Mouse (Mus musculus) heart, embryonic 13.5 days (tissue): ENCODE results near the gene Tmem204. TPM values are rescaled to one million over a fixed set of nuclear protein-coding genes. Genes with fewer than 3 reads are reported as not detected.
"Not testable (repeated sequence)": the region's sequence is repeated elsewhere in the genome, so short reads cannot be mapped to it uniquely, and the experiment has no call there.

Experiments used
- ATAC-seq: fragments of 200-750 bp; cut with Nextera tagmentation; 2 replicates; pipeline ENCODE4 v1.8.0; 2017; ENCODE audit warnings: moderate TSS enrichment; ENCODE audit not compliant: insufficient number of reproducible peaks, low FRiP score, low TSS enrichment; ENCODE audit errors: extremely low read depth
- H3K27ac ChIP-seq: fragments of 300-500 bp; sonication (generic); replicated peaks from 2 replicates; pipeline ENCODE4 v1.5.1; 2015; ENCODE audit warnings: moderate library complexity, mild to moderate bottlenecking, inconsistent platforms
- H3K27me3 ChIP-seq: fragments of 300-500 bp; sonication (generic); replicated peaks from 2 replicates; pipeline ENCODE4 v1.6.1; 2015; ENCODE audit warnings: mild to moderate bottlenecking, inconsistent platforms
- H3K36me3 ChIP-seq: fragments of 300-500 bp; sonication (generic); 2 replicates; pipeline ENCODE4 v1.6.1; 2015; ENCODE audit warnings: mild to moderate bottlenecking, inconsistent platforms
- H3K4me1 ChIP-seq: fragments of 300-500 bp; sonication (generic); 2 replicates; pipeline ENCODE4 v1.6.1; 2015; ENCODE audit warnings: inconsistent platforms
- H3K4me2 ChIP-seq: fragments of 300-500 bp; sonication (generic); 2 replicates; pipeline ENCODE4 v1.6.1; 2015; ENCODE audit warnings: inconsistent platforms, mild to moderate bottlenecking, moderate library complexity
- H3K4me3 ChIP-seq: fragments of 300-500 bp; sonication (generic); 2 replicates; pipeline ENCODE4 v1.5.1; 2015; ENCODE audit warnings: moderate library complexity, mild to moderate bottlenecking, inconsistent platforms
- H3K9ac ChIP-seq: fragments of 300-500 bp; sonication (generic); 2 replicates; pipeline ENCODE4 v1.6.1; 2015; ENCODE audit warnings: inconsistent platforms, mild to moderate bottlenecking, moderate library complexity
- H3K9me3 ChIP-seq: fragments of 300-500 bp; sonication (generic); 2 replicates; pipeline ENCODE4 v1.6.1; 2016; ENCODE audit warnings: inconsistent platforms
- WGBS: fragments of 180-500 bp; shearing (Covaris S2); methylation state at CpG from one replicate; pipeline ENCODE4 v1.1.7; 2015; ENCODE audit warnings: mixed read lengths; 5-methylcytosine and 5-hydroxymethylcytosine counted together
- polyA plus RNA-seq: library from polyadenylated mRNA; unstranded; fragments of >200 nt; fragmentation: Nextera tagmentation; extraction: Ambion mirVana; gene quantifications from 2 replicates; pipeline ENCODE4 v1.2.1, GENCODE M21; 2015

The Tmem204 gene
- 18.0 and 19.4 TPM in 2 replicates for polyA plus RNA-seq

- no peaks in the 10 kb centered on the region for H3K27me3 ChIP-seq
- no peak within 1 kb of the TSS for H3K4me3 ChIP-seq
- H3K9ac ChIP-seq: peak within 1 kb of the TSS; percentile 52
- H3K4me2 ChIP-seq: peak within 1 kb of the TSS; percentile 40
- peak; percentile 38 for ATAC-seq
- peak within 1 kb of the TSS; percentile 94 for H3K27ac ChIP-seq
- WGBS: 12% methylated on average over 7 of the region's 7 CpGs
- peaks cover 7% of the 10 kb centered on the region for H3K36me3 ChIP-seq
- H3K9me3 ChIP-seq: no peaks in the 10 kb centered on the region
- H3K4me1 ChIP-seq: peaks cover 65% of the 10 kb centered on the region
These were observed at the start of gene Tmem204 for GRCm38 (mm10) chr17:25083444-25083931. TSS of gene Tmem204 (minus strand) at chr17:25083591.

DNA sequence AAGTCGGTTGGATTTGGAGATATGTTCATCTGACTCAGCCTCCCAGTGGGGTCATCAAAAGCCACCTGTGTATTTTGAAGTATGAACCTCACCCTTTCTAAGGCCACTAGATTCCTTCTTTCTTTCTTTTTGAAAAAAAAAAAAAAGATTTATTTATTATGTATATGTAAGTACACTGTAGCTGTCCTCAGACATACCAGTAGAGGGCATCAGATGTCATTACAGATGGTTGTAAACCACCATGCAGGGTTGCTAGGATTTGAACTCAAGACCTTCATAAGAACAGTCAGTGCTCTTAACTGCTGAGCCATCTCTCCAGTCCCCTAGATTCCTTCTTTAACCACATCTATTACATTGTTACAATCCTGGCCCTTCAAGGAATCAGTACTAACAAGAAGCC is 46.7 kb upstream of the Tmem204 start:
- 88% methylated on average over 1 of the region's 1 CpGs for WGBS
- Histone ChIP-seq H3K4me1 (peaks cover 24% of the 10 kb centered on the region), H3K4me2 (no peak overlapping the region)

DNA sequence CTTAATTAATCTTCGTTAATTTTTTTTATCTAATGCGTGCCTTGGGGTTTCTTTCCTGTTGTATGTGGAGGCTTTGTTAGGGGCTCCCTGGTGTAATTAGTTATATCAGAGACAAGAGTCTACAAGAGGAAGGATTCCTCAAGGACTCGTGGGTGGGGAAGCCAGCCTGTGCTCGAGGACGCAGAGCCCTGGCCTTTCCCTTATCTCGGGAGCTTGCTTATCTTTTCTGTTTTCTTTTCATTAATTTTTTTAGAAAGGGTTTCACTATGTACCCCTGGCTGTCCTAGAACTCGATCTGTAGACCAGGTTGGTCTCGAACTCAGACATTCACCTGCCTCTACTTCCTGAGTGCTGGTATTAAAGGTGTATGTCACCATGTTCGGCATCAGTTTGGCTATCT is 44.3 kb upstream of the Tmem204 start:
- H3K27ac ChIP-seq: 0 out of 2 replicates have a peak overlapping the region, but pooled peaks have one; percentile 10
- H3K9me3 ChIP-seq: no peaks in the 10 kb centered on the region
- peaks cover 12% of the 10 kb centered on the region for H3K27me3 ChIP-seq
- ATAC-seq: no peak
- H3K4me3 ChIP-seq: no peak overlapping the region
- peak overlapping the region; percentile 18; the same call in 1 of the 2 replicates for H3K4me2 ChIP-seq
- no peak overlapping the region for H3K9ac ChIP-seq
- H3K4me1 ChIP-seq: peaks cover 15% of the 10 kb centered on the region
- no peaks in the 10 kb centered on the region for H3K36me3 ChIP-seq
- 40% methylated on average over 9 of the region's 9 CpGs for WGBS

More for the DNA sequence above, 46.7 kb upstream of the Tmem204 start:
- H3K9ac ChIP-seq: no peak overlapping the region
- H3K36me3 ChIP-seq: no peaks in the 10 kb centered on the region
- H3K27me3 ChIP-seq: no peaks in the 10 kb centered on the region
- no peaks in the 10 kb centered on the region for H3K9me3 ChIP-seq
- no peak overlapping the region for H3K4me3 ChIP-seq
- no peak for ATAC-seq
- no peak overlapping the region for H3K27ac ChIP-seq

- Histone ChIP-seq H3K4me1 (peaks cover 15% of the 10 kb centered on the region), H3K9ac (no peak overlapping the region), H3K4me2 (peak overlapping the region; percentile 18), H3K36me3 (no peaks in the 10 kb centered on the region), H3K27ac (peak overlapping the region; percentile 10; the same call in 1 of the 2 replicates), H3K27me3 (peaks cover 18% of the 10 kb centered on the region), H3K4me3 (no peak overlapping the region), H3K9me3 (no peaks in the 10 kb centered on the region)
- ATAC-seq: peak; percentile 70; the same call in 1 of the 2 replicates
- 11% methylated on average over 8 of the region's 8 CpGs for WGBS
These were observed 43.7 kb upstream of the Tmem204 start for GRCm38 (mm10) chr17:25127079-25127478.

- 61% methylated on average over 3 of the region's 3 CpGs for WGBS
- not testable (repeated sequence) for H3K27ac ChIP-seq, H3K36me3 ChIP-seq, H3K4me3 ChIP-seq, H3K9me3 ChIP-seq, H3K4me2 ChIP-seq, ATAC-seq, H3K9ac ChIP-seq
- H3K4me1 ChIP-seq: peaks cover 15% of the 10 kb centered on the region
- peaks cover 30% of the 10 kb centered on the region for H3K27me3 ChIP-seq
These were observed 42.2 kb upstream of the Tmem204 start for GRCm38 (mm10) chr17:25125442-25126060.

DNA sequence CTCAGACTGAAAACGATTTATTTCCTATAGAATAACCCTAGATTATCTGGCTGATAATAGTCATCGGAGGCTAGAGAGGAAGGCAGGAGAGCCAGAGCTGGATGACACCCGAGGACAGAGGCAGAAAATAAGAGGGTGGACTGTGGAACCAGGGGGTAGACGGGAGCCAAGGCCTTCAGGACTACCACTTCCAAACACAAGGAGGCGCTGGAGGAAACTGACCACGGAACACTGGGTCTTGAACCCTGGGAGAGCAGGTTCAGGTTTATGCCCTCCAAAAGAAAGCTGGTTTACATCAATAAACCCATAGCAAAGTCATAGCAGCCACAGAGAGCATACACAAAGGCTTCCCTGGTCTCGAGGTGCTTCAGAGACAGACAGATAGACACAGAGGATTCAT is 40.6 kb upstream of the Tmem204 start:
- Histone ChIP-seq H3K4me2 (no peak overlapping the region), H3K4me3 (no peak overlapping the region), H3K36me3 (no peaks in the 10 kb centered on the region), H3K27ac (no peak overlapping the region), H3K27me3 (peaks cover 30% of the 10 kb centered on the region), H3K9ac (no peak overlapping the region), H3K4me1 (peaks cover 15% of the 10 kb centered on the region), H3K9me3 (no peaks in the 10 kb centered on the region)
- 25% methylated on average over 7 of the region's 7 CpGs for WGBS
- no peak for ATAC-seq

DNA sequence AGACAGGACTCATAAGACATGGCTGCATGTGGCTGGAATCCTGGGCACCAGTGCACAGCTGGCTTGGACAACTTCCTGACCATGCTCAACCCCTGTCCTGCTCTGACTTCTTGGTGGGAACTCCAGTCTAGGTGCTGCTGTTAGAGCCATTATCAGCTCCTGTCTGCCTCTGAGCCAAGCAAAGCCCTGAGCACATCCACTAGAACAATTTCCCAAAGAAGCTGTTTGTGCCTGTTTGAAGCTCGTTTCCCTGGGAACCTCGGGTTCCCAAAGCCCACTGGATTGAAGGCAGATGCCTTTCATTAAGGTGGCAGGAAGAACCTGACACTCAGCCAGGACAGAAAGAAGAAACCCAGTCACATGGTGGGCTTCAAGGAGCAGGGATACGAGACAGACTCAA is 37.0 kb upstream of the Tmem204 start, which contains the start of gene Ptx4:
TSS of gene Ptx4 (plus strand) at position 355 of the 400 bp plus-strand sequence.
- no peaks in the 10 kb centered on the region for H3K36me3 ChIP-seq
- peaks cover 8% of the 10 kb centered on the region for H3K4me1 ChIP-seq
- H3K4me2 ChIP-seq: no peak within 1 kb of the TSS
- peaks cover 30% of the 10 kb centered on the region for H3K27me3 ChIP-seq
- no peak within 1 kb of the TSS for H3K9ac ChIP-seq
- H3K27ac ChIP-seq: no peak within 1 kb of the TSS
- H3K4me3 ChIP-seq: no peak within 1 kb of the TSS
- no peak for ATAC-seq
- H3K9me3 ChIP-seq: no peaks in the 10 kb centered on the region
- WGBS: 23% methylated on average over 3 of the region's 3 CpGs

DNA sequence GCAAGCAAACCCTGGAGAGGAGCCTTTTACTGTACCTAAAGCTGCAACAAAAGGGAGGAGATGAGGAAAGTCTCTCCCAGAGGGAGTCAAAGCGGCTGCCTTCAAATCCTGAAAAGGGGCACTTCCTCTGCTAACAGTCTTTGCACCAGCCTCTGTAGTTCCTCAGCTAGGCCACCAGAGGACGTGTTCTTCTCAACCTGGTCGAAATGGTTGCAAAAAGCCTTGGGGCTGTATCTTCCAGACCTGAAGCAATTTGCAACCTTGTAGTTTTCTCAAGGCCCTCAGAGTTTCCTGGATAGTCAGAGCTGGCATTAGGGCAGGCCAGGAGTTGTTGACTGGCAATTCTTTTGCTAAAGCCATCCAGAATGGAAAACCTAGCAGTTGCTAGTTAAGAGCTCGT is 33.9 kb upstream of the Tmem204 start:
- H3K27ac ChIP-seq: no peak overlapping the region
- peaks cover 14% of the 10 kb centered on the region for H3K27me3 ChIP-seq
- no peak overlapping the region for H3K9ac ChIP-seq
- H3K4me1 ChIP-seq: peaks cover 23% of the 10 kb centered on the region
- no peak overlapping the region for H3K4me2 ChIP-seq
- H3K4me3 ChIP-seq: no peak overlapping the region
- no peaks in the 10 kb centered on the region for H3K9me3 ChIP-seq
- no peak for ATAC-seq
- peaks cover 19% of the 10 kb centered on the region for H3K36me3 ChIP-seq
- 29% methylated on average over 4 of the region's 4 CpGs for WGBS

- H3K27ac ChIP-seq: peak within 1 kb of the TSS; percentile 90
- 6% methylated on average over 40 of the region's 40 CpGs for WGBS
- ATAC-seq: peak; percentile 91
- peak within 1 kb of the TSS; percentile 83 for H3K9ac ChIP-seq
- peaks cover 29% of the 10 kb centered on the region for H3K4me1 ChIP-seq
- H3K4me2 ChIP-seq: peak within 1 kb of the TSS; percentile 88
- peaks cover 30% of the 10 kb centered on the region for H3K36me3 ChIP-seq
- no peaks in the 10 kb centered on the region for H3K9me3 ChIP-seq
- H3K4me3 ChIP-seq: peak within 1 kb of the TSS; percentile 62
- no peaks in the 10 kb centered on the region; the same call in 1 of the 2 replicates for H3K27me3 ChIP-seq
These were observed 32.5 kb upstream of the Tmem204 start, which contains the start of gene Telo2 for GRCm38 (mm10) chr17:25115664-25116432. TSS of gene Telo2 (minus strand) at chr17:25115967.

DNA sequence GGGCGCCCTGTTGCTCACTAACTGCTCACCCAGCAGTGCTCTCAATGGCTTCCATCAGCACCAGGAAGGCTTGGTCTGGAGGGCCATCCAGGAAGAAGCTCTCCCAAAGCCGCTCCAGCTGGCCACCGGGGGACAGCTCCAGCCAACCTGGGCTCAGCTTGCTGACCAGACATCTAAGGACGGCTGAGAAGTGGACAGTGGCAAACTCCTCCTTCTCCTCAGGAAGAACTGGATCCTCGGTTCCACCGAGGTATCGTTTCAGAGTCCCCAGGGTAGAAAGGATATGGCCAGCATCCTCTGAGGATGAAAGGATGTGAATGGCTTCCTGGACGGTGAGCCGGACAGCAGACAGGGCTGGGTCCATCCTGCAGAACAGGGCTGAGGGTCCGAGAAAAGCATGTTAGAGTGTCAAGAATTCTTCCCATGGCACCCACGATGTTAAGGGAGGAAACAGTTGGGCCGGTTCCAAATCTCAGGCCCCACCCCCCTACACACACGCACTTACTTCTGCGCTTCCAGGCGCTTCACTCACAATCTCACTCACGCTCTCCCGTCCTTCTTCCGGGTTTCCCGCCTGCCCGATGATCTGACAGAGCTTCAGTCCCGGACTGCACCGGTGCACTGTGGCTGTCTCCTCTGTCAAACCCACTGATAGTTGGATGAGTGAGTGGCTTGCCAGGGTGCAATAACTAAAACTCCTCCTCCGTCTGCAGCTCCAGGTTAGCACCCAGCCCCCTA is 31.7 kb upstream of the Tmem204 start:
- ATAC-seq: no peak; the same call in 1 of the 2 replicates
- Histone ChIP-seq H3K9me3 (no peaks in the 10 kb centered on the region), H3K4me3 (peak overlapping the region; percentile 62), H3K27me3 (no peaks in the 10 kb centered on the region; the same call in 1 of the 2 replicates), H3K4me1 (peaks cover 29% of the 10 kb centered on the region), H3K4me2 (peak overlapping the region; percentile 88), H3K27ac (peak overlapping the region; percentile 90), H3K36me3 (peaks cover 37% of the 10 kb centered on the region), H3K9ac (peak overlapping the region; percentile 83)
- WGBS: 12% methylated on average over 23 of the region's 23 CpGs

DNA sequence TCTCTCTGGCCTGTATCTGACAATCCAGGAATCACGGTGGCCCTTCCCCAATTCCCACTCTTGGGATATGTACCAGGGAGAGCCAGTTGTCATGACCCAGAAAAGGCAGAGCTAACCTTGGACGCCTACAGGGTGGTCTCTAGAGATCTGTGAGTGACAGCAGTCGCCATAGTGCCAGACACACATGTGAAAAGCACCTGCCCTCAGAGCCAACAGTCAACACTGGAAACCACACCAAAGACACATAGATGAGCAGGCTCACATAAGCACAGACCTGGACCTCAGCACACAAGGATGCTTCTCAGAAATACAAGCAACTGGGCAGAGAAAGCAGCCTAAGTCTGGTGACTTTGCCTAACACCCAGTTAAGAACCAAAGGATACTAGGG is 29.0 kb upstream of the Tmem204 start:
- no peaks in the 10 kb centered on the region for H3K9me3 ChIP-seq
- peak overlapping the region; percentile 65 for H3K9ac ChIP-seq
- no peaks in the 10 kb centered on the region for H3K27me3 ChIP-seq
- 0 out of 2 replicates have a peak overlapping the region, but pooled peaks have one; percentile 42 for H3K27ac ChIP-seq
- 71% methylated on average over 3 of the region's 3 CpGs for WGBS
- H3K4me3 ChIP-seq: no peak overlapping the region
- H3K4me2 ChIP-seq: no peak overlapping the region
- ATAC-seq: no peak
- peaks cover 61% of the 10 kb centered on the region for H3K36me3 ChIP-seq
- peaks cover 29% of the 10 kb centered on the region for H3K4me1 ChIP-seq
